Mouse (Mus musculus) erythroblast, adult 5-6 weeks (primary cell): ENCODE data around the gene Lca5l. TPM values are rescaled to one million over a fixed set of nuclear protein-coding genes. Genes with fewer than 3 reads are reported as not detected.

Source experiments
- ATAC-seq: replicated peaks from 2 replicates; pipeline ENCODE4 v1.8.0; 2016; ENCODE audit warnings: moderate number of reproducible peaks, mild to moderate bottlenecking, moderate TSS enrichment, inconsistent platforms; ENCODE audit not compliant: poor library complexity, low FRiP score, severe bottlenecking
- total RNA-seq, 2 experiments: library from RNA; stranded (forward) in 1 of 2; stranded (reverse) in 1 of 2; fragments of 150-400 nt in 1 of 2; fragments of 200-764, 138-1000 nt in 1 of 2; gene quantifications; 2 replicates each; pipeline versions ENCODE4 v1.2.3 to v1.2.4; 2015 to 2017; ENCODE audit warnings: low replicate concordance in 2 of 2

Gene Lca5l
- not detected in 2 replicates for total RNA-seq (2015; ENCODE audit: low replicate concordance)
- 1.1 TPM in 1 of 2 replicates, not detected in the other for total RNA-seq (2017; ENCODE audit: low replicate concordance)

DNA sequence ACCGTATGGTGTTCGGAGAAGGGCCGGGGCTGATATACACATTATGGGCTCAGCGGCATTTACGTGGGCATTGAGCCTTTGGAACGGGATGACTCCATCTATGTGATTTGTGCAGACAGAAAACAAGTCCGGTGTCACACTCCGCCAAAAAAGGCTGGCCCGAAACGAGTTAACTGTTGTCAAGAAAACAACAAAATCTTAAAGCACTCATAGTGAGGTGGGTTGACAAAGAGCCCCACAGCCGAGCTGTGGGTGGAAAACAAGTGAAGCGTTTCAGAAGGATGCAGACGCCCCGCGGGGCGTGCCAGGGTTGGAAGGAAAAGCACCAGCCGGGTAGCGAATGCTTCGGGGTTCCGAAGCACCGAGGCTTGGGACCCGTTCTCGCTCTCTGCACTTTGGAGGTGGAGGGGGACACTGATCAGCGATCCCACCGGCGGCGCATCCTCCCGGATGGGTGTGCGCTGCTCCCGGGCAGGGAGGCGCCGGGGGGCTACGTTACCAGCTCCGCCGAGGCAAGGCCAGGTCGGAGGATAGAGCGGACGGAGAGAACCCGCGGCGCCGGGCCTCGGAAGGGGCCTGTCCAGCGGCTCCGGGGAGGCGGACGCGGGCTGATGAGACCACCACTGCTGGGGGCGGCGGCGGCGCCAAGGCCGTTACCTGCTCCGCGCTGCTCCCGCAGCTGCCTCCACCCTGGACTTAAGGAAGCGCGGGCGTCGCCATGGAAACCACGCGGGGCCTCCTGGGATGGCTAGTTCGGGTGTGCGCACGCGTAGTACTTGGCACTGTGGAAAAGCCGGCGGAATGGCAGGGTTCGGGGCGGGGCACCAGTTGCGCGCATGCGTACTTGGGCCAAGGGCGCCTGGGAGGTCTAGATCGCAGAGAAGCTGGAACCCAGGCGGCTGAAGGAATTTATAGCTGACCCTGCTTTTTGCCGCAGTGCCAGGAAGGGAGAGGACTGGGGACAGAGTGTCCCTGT lies at the start of gene Lca5l:
Lca5l (minus strand) TSS at position 741 of the 976 bp plus-strand sequence.
- ATAC-seq = peak; percentile 85

DNA sequence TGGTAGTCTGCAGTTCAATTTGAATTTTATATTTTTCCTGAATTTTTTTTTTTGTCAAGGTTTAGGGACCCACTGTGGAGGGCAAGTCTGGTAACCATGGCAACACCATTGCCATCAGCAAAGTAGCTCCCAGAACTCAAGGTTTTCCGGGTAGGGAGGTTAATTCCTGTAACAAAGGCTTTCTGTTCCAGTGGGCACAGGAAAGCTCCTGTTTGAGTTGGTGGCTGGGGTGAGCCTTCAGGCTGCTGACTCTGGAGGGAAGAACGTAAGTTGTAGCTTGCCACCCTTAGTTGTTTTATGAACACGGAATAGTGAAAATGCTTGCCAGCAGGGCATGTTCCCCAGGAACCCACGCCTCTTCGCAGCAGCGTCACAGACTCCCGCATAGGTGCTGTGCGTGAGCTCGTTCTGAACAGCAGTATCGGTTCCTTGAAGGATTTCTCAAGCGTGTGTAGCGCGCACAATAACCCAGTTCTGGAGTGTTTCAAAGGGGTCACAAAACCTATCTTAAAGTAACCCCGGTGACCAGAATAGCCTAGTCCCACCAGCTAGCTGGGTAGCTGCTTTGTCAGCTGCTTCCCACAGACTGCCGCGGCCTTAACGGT lies 43.4 kb upstream of the Lca5l start, which contains the start of gene B3galt5:
B3galt5 (plus strand) TSS at position 436 of the 605 bp plus-strand sequence.
- no peak for ATAC-seq

DNA sequence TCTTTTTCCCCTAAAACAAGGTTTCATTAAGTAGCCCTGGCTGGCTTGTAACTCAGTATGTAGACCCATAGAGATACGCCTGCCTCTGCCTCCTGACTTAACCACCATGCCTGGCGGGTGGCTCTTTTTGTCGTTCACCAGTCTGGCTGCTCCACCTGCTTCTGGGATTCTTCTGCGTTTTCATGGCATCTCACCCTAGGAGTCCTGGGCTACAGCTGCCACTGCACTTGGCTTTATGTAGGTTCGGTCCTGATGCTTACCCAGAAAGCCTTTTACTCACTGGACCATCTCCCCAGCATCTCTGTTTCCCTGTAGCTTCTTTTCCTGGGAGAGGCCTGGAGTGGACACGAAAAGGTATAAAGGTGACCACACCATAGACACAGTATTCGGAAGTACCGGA lies 41.9 kb upstream of the Lca5l start:
- ATAC-seq = no peak

- ATAC-seq = no peak
These were observed 39.9 kb upstream of the Lca5l start for GRCm38 (mm10) chr16:96231974-96232373.

DNA sequence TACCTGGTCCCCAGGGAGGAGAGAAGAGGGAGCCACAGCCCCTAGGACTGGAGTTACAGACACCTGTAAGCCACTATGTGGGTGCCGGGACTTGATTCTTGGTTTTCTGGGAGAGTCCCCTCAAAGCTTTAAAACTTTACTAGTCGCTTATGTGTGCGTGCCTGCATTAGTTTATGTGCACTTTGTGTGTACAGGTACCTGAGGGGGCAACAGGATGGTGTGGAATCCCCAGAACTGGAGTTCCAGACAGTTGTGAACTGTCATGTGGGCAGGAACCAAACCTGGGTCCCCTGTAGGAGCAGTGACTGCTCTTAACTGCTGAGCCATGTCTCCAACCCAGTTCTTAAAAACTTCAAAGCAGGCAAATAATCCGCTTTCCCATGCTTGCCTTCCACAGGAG lies 39.2 kb upstream of the Lca5l start:
- ATAC-seq = no peak

DNA sequence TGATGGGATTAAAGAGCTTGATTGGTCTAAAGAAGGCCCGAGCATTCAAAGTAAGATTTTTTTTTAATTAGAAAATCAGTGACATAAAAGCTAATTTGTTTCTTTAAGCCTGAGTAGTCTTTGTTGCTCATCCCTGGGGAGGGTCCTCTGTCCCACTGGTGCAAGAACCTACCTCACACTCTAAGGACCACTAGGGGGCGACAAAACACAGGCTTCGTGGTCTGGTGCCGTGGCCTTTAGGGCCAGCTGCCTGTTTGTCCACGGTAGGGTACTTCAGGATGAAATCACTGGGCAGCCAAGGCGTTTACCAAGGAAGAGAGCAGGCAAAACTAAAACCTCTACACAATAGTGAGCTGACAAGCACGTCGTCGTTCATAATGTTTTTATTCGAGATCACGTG lies 38.3 kb upstream of the Lca5l start:
- ATAC-seq = no peak

DNA sequence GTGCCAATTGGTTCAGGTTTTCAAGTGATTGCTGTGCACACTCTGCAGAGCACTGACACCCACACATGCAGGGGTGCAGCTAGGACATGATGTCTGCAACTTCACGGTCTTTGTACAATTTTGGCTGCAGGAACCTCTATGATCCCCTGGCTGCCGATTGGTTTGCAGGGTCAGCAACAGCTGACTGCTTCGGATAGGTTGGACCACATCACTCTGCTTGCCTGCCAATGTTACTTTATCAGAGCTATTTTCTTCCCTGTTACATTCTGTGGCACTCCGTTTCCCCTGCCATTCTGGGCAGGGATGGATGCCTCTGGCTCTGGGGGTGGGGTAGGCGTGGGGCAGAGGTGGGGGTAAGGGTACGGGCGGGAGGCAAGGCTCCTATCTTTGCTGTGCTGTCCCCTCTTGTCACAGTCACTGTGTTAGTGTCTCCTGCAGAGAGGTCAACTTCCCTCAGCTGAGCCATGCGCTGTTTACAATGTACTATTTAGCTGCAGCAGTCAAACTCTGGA lies 37.0 kb upstream of the Lca5l start:
- ATAC-seq = no peak

DNA sequence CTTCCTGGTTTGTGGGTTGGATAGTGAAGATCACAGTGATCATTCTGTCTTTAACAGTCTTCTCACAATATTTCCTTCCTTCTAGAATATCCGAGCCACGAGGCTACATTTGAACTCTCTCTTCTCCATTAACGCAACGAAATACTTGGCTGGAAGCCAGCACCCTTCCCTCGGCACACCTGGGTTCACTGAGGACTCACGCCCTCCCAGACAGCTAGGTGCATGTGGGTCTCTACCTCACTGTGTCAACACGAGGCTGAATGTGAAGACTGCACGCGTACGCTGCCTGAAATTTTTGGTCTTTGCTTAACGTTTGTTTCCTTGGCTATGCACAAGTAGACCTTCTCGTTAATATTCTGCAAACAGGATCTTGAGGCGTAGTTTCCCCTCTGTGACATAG lies 36.4 kb upstream of the Lca5l start:
- ATAC-seq = no peak

DNA sequence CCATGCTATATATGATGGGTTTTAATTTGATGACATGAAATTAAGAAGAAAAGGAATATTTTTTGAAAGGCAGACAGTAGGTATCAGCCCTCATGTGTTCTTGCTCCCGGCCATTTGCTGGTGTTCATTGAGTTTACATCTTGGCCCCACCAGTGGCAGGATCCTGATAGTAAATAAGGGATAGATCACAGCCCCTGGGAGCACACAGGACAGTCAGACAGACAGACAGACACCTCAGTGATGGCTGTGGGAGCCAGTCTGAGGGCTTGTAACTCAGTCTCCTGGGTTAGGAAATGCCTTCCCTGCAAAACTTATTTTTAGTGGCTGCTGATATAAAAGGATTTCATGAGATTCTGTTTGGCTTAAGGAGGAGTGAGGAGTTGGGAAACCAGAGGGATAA lies 30.4 kb upstream of the Lca5l start:
- ATAC-seq = no peak

DNA sequence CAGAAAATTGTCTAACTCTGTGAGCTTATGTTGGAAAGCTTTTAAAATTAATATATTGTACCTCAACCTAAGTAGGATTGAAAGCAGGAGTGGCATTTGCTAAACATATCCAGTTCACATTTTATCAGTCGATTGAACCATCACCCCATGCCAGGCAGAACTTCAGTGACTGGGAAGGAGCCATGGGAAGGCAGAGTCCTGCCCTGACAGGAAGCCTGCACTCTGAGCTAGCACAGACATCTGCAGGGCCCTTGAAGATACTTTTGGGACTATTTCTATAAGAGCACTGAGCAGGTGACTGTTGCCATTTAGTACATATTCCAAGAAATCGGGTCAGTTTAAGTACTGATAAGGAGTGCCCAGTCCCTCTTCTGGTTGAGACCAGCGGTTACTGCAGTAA lies 29.9 kb upstream of the Lca5l start:
- no peak for ATAC-seq

GRCm38 (mm10) chr16:96221491-96221890 lies 29.4 kb upstream of the Lca5l start:
- ATAC-seq = no peak

DNA sequence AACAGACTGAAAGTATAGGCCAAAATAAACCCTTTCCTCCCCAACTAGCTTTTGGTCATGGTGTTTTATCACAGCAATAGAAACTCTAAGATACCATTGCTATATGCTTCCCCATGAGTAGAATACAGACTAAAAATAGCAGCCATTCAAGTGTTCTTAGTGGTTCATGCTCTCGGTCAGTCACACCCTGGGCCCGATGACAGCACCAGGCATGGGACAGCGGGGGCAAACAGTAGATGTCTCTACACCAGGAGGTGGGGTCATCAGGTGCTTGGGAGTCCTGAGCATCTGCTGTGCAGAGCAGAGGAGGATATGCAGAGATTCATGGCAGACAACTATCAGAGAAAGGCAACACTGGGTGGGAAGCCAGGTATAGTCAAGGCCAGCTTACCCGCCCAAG lies 21.0 kb upstream of the Lca5l start:
- ATAC-seq = no peak

GRCm38 (mm10) chr16:96210856-96211255 lies 18.8 kb upstream of the Lca5l start:
- ATAC-seq = no peak

DNA sequence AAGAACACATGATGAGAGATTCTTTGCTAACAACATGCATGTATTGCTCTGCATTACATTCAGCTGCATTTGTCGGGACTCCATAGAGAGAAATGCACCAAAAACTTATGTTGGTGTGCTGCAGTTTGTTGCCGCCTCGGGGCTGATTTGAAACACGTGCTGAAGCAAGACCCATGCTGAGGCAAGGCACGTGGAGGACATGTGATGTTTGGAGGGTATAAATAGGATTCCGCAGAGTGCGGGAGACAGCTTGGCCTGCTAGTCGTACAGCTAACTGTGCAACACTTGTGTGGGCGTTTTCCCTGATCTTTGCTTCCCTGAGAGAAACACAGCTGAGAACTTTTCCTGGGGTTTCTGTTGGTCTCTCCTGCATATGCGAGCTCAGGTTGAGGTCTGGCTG lies 17.7 kb upstream of the Lca5l start:
- no peak for ATAC-seq

DNA sequence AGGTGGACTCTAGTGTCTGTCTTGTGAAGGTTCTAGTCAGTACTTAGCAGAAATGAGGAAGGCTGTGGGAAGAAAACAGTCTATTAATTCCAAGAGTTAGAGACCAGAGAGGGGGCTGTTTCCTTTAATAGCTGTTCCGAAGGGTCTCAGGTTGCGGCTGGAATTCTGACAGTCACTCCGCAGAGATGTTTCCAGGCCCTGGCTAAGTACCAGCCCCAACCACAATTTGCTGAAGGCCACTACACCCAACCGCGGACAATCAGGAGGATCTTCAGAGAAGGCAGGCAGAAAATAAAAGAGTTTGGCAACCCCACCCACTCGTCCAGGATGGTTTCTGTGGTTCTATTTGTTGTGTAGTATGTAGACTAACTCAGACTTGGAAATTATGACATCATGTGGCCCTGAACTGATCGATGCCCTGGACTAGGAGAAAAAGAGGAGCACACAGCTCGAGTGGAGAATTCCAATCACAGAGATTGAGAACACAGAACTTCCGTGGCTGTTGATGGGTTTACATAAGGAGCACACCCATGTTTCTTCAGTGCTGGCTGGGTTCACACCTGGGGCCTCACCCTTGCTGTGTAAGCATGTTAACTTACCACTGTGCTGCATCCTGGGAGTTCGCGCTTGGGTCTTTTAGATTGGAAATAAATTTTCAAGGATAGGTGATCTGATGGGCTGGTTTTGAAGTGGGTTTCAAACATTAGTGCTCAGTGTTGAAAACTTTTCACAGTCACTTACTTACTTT lies 9.6 kb upstream of the Lca5l start:
- ATAC-seq = no peak

- ATAC-seq = no peak
These were observed 8.6 kb upstream of the Lca5l start for GRCm38 (mm10) chr16:96200702-96201028.

DNA sequence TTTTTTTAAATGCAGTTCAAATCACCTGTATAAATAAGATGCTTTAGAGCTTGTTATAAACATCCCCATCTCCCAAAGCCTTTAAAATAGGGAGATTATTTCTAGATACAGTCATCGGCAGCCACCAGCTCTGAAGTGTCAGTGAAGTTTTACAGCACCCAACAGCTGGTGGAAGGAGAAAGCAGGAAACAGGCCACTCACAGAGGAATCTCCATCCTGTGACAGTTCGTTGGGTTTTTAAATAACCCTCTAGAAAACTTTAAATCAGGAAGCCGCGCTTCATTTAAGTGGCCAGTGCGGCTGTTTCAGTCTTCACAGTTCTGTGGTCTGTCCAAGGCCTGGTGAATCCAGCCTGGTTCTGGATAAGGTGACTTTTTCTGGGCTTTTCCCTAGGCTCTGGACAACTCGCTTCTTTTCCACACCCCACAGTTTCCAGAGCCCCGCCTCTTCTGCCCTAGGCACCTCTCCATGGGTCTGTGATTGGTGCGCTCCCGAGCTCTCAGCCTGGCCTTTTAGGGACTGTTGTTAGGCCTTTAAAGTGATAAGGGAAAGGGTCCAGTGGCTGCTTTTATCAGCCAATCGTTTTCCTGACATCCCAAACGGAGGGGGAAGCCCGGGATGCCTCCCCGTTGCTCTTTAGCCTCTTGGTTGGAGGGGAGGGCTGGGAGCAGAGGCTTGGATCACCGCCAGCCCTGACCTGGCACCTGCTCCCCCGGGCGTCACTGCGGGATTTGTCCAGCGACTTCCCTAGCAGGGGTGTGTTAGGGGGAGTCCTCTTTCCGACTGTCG lies 8.0 kb upstream of the Lca5l start, which contains the start of gene Sh3bgr:
Sh3bgr (plus strand) TSS at position 538 of the 789 bp plus-strand sequence.
- ATAC-seq = no peak

DNA sequence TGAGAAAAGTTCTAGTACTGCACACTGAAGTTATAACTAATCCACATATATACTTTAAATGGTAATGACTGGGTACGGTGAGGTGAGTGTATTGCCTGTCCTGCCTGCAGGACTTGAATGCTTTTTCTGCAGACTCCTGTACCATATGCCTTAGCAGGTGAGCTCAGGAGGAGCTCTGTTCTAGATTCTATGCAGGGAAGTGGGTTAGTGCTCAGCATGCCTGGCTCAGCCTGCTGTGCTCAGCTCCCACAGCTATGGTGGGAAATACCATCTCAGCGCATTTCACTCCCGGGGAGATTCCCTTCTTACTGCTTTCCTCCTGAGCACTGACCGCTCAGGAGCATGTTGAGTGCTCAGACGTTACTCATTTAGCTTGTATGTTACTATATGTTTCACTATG lies 4.5 kb downstream of the Lca5l start:
- ATAC-seq = no peak

GRCm38 (mm10) chr16:96179156-96179555 lies 12.9 kb downstream of the Lca5l start:
- no peak for ATAC-seq
